Mouse (Mus musculus) lung, postnatal 36 days (tissue): ENCODE measurements at regions not wholly inside any gene's neighbourhood (a gene's known extent, or its start where the extent isn't known, plus 50 kb on each side); places are given as distances from the start of the nearest gene placed in this dataset.

Experiments
- DNase-seq: peaks from one replicate; pipeline ENCODE4 v3.0.0; 2022; ENCODE audit warnings: mixed read lengths

DNA sequence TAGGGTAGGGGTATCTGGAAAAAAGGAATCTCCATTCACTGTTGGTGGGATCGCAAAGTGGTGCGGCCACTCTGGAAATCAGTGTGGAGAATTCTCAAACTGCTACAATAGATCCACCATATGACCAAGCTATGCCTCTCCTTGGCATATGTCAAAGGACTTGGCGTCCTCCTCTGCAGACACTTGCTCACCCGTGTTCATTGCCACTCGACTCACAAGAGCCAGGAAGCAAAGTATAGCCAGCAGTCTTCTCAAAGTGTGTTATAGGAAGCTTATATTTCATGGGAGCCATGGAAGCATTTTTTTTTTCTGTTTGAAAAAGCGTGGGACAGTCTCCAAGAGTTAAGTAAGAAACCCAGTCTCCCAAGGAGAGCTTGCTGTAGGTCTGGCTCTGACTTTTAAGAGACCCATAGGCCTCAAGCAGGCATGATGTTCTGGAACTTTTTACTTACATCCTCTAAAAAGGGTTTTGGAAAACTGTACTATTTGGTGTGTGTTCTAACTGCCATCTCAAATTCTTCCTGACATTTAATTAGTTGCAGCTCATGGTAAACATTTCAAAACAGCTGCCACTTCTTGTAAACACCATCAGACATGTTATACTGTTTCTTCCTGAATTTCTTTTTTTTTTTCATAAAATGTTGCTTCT is 89.6 kb upstream of the Maged2 start:
- no peak for DNase-seq

GRCm38 (mm10) chrX:150902862-150903261 is 88.7 kb upstream of the Maged2 start:
- DNase-seq = peak; percentile 23
